ENCODE assay signal across 13 mouse cellular contexts in genomic region chr1:91465244-91465643, GRCm38 (mm10). TPM values are rescaled to one million over a fixed set of nuclear protein-coding genes. Genes with fewer than 3 reads are reported as not detected.
DNase-seq lines count a peak whose midpoint lies in the region; ATAC-seq and TF ChIP-seq lines count a peak whose summit lies in the region.
"Had no signal": no experiment of that assay in that cellular context is flagged by ENCODE, and none has a peak within 500 bp of the region (broad histone marks: within the 10 kb centered on the region; RNA-seq: fewer than 3 reads in every experiment).

No protein-coding gene starts in this region.

- no peaks in the 10 kb centered on the region for H3K27me3 ChIP-seq in Patski
- H3K27me3 ChIP-seq in kidney, embryonic 15.5 days: no peaks in the 10 kb centered on the region
- no peaks in the 10 kb centered on the region for H3K27me3 ChIP-seq in lung, embryonic 15.5 days
- H3K27me3 ChIP-seq: forebrain, embryonic 15.5 days; neural tube, embryonic 12.5 days had no signal

- in situ Hi-C loops in Patski (cut with MboI; ENCODE audit: low pct_unique_long_range_greater_than_20kb): no loop called here

- CTCF ChIA-PET in Patski (lab: Charles Lee): interaction anchor here (1.4 to 5.0 kb wide), 3 partner anchors 18 to 27 kb away, joined by 4 to 35 read pairs (median 5); no protein-coding TSS in a partner anchor

- ATAC-seq in Patski: peak; percentile 97
- ATAC-seq in kidney, embryonic 15.5 days (replicated peaks; ENCODE audit: low FRiP score): peak; percentile 67
- peak; percentile 57 for ATAC-seq in lung, embryonic 15.5 days (ENCODE audit: borderline replicate concordance, extremely low read depth, low FRiP score, low TSS enrichment)
- ATAC-seq: forebrain, embryonic 15.5 days had no signal

- H3K9ac ChIP-seq in kidney, embryonic 15.5 days: no peak overlapping the region
- H3K9ac ChIP-seq in lung, embryonic 15.5 days: no peak overlapping the region
- H3K9ac ChIP-seq: forebrain, embryonic 15.5 days; neural tube, embryonic 12.5 days had no signal

- peaks cover 21% of the 10 kb centered on the region for H3K4me1 ChIP-seq in kidney, embryonic 15.5 days
- H3K4me1 ChIP-seq in lung, embryonic 15.5 days: peaks cover 12% of the 10 kb centered on the region

- H3K9me3 ChIP-seq in kidney, embryonic 15.5 days (replicated peaks): no peaks in the 10 kb centered on the region
- no peaks in the 10 kb centered on the region for H3K9me3 ChIP-seq in lung, embryonic 15.5 days
- H3K9me3 ChIP-seq: forebrain, embryonic 15.5 days; G1E; neural tube, embryonic 12.5 days had no signal

- WGBS in kidney, embryonic 15.5 days: 8% methylated on average over 1 of the region's 1 CpGs
- 19% methylated on average over 1 of the region's 1 CpGs for WGBS in lung, embryonic 15.5 days

- POLR2A ChIA-PET in Patski (lab: Charles Lee): interaction anchor here (1.3 to 1.5 kb wide), 2 partner anchors 18 to 21 kb away, joined by 3 to 5 read pairs; no protein-coding TSS in a partner anchor

- H3K36me3 ChIP-seq in kidney, embryonic 15.5 days: no peaks in the 10 kb centered on the region
- H3K36me3 ChIP-seq in lung, embryonic 15.5 days: no peaks in the 10 kb centered on the region
- H3K36me3 ChIP-seq: forebrain, embryonic 15.5 days; G1E; neural tube, embryonic 12.5 days had no signal

- DNase-seq in 3T3-L1 (ENCODE audit: low read depth, low spot score) (peak; percentile 16), Patski (ENCODE audit: low read depth, low spot score) (no peak)
- no peak for DNase-seq in cerebellum, adult 11-12 months
- DNase-seq in cerebellum, adult 11 months: no peak
- no peak for DNase-seq in right cerebral cortex, postnatal 14 days
- DNase-seq: adrenal gland, postnatal 25 days; heart, postnatal 36 days; thymus, postnatal 14 days had no signal

- peak overlapping the region; percentile 10; the same call in 1 of the 2 replicates for H3K4me2 ChIP-seq in kidney, embryonic 15.5 days
- no peak overlapping the region for H3K4me2 ChIP-seq in lung, embryonic 15.5 days
- H3K4me2 ChIP-seq: forebrain, embryonic 15.5 days; neural tube, embryonic 12.5 days had no signal

- H3K27ac ChIP-seq in kidney, embryonic 15.5 days: peak overlapping the region; percentile 82
- H3K27ac ChIP-seq in lung, embryonic 15.5 days: peak overlapping the region; percentile 78
- H3K27ac ChIP-seq: forebrain, embryonic 15.5 days; neural tube, embryonic 12.5 days had no signal

- no peak for TF ChIP-seq CTCF in Patski (IDR thresholded peaks at IDR 0.05)

- H3K4me3 ChIP-seq in kidney, embryonic 15.5 days (replicated peaks): no peak overlapping the region
- H3K4me3 ChIP-seq in lung, embryonic 15.5 days: no peak overlapping the region
- H3K4me3 ChIP-seq: forebrain, embryonic 15.5 days; neural tube, embryonic 12.5 days had no signal

RNA-seq across cellular contexts. Expression of gene Per2, which starts 6.1 kb away (rescaled TPM):
- 9.7 TPM for polyA plus RNA-seq in Patski (2021)
- 2.9 and 3.6 TPM in 2 replicates for polyA plus RNA-seq in kidney, embryonic 15.5 days (2015; fragmentation: Nextera tagmentation; extraction: Ambion mirVana)
- 8.2 and 11.4 TPM in 2 replicates for polyA plus RNA-seq in lung, embryonic 15.5 days (2015; fragmentation: Nextera tagmentation; extraction: Ambion mirVana)

RNA-seq across cellular contexts. Expression of gene Traf3ip1, which starts 29.2 kb away (rescaled TPM):
- 19.0 TPM for polyA plus RNA-seq in Patski (2021)
- polyA plus RNA-seq in kidney, embryonic 15.5 days (2015; fragmentation: Nextera tagmentation; extraction: Ambion mirVana): 10.1 and 11.8 TPM in 2 replicates
- 11.0 and 11.5 TPM in 2 replicates for polyA plus RNA-seq in lung, embryonic 15.5 days (2015; fragmentation: Nextera tagmentation; extraction: Ambion mirVana)

RNA-seq across cellular contexts. Expression of gene Hes6, which starts 51.4 kb away (rescaled TPM):
- 52.9 TPM for polyA plus RNA-seq in Patski (2021)
- 67.4 and 70.0 TPM in 2 replicates for polyA plus RNA-seq in kidney, embryonic 15.5 days (2015; fragmentation: Nextera tagmentation; extraction: Ambion mirVana)
- 85.4 and 91.3 TPM in 2 replicates for polyA plus RNA-seq in lung, embryonic 15.5 days (2015; fragmentation: Nextera tagmentation; extraction: Ambion mirVana)
